In genomic region chr10:127739661-127740161, GRCm38 (mm10) we compare ENCODE assay signal across 8 mouse cellular contexts. TPM values are rescaled to one million over a fixed set of nuclear protein-coding genes. Genes with fewer than 3 reads are reported as not detected.
DNase-seq lines count a peak whose midpoint lies in the region; TF ChIP-seq lines count a peak whose summit lies in the region.

No protein-coding gene starts in this region.

- peaks cover 42% of the 10 kb centered on the region; the same call in 1 of the 2 replicates for H3K79me2 ChIP-seq in macrophage (ENCODE audit: inconsistent target)

- TF ChIP-seq POLR2A in kidney, adult 2 months (IDR thresholded peaks at IDR 0.05; ENCODE audit: low read depth, low read length): no peak
- TF ChIP-seq POLR2A in testis, adult 2 months (IDR thresholded peaks at IDR 0.05; ENCODE audit: control insufficient read depth, low read depth, low read length): no peak

- WGBS in forebrain, embryonic 10.5 days: under 1% methylated on average over 55 of the region's 55 CpGs
- 3% methylated on average over 55 of the region's 55 CpGs for WGBS in kidney, adult 2 months
- under 1% methylated on average over 46 of the region's 55 CpGs for WGBS in macrophage (ENCODE audit: missing documents)

- peaks cover 38% of the 10 kb centered on the region for H3K36me3 ChIP-seq in forebrain, embryonic 10.5 days (replicated peaks)
- peaks cover 6% of the 10 kb centered on the region for H3K36me3 ChIP-seq in kidney, adult 2 months (ENCODE audit: control insufficient read depth, insufficient read depth, low read length)
- H3K36me3 ChIP-seq in macrophage (ENCODE audit: inconsistent target): peaks cover 33% of the 10 kb centered on the region
- no peaks in the 10 kb centered on the region; the same call in 1 of the 2 replicates for H3K36me3 ChIP-seq in testis, adult 2 months (ENCODE audit: control insufficient read depth, insufficient read depth, low read length)

- peak overlapping the region; percentile 100 for H3K4me3 ChIP-seq in forebrain, embryonic 10.5 days
- H3K4me3 ChIP-seq in kidney, adult 2 months (ENCODE audit: insufficient read depth, low read depth, low read length): peak overlapping the region; percentile 97
- peak overlapping the region; percentile 54 for H3K4me3 ChIP-seq in macrophage (ENCODE audit: inconsistent target)
- H3K4me3 ChIP-seq in testis, adult 2 months (ENCODE audit: control insufficient read depth, low read depth, low read length): peak overlapping the region; percentile 92

- peaks cover 11% of the 10 kb centered on the region for H3K27me3 ChIP-seq in forebrain, embryonic 10.5 days (ENCODE audit: poor library complexity, severe bottlenecking)
- H3K27me3 ChIP-seq in kidney, adult 2 months (replicated peaks; ENCODE audit: control insufficient read depth, insufficient read depth, low read length): no peaks in the 10 kb centered on the region
- no peaks in the 10 kb centered on the region for H3K27me3 ChIP-seq in testis, adult 2 months (ENCODE audit: control insufficient read depth, insufficient read depth, low read length)

- H3K9me3 ChIP-seq in forebrain, embryonic 10.5 days: peaks cover 16% of the 10 kb centered on the region; the same call in 1 of the 2 replicates

- peaks cover 18% of the 10 kb centered on the region for H3K4me1 ChIP-seq in forebrain, embryonic 10.5 days
- peaks cover 6% of the 10 kb centered on the region; the same call in 1 of the 2 replicates for H3K4me1 ChIP-seq in kidney, adult 2 months (ENCODE audit: control insufficient read depth, insufficient read depth, low read length)
- peaks cover 10% of the 10 kb centered on the region for H3K4me1 ChIP-seq in testis, adult 2 months (ENCODE audit: control insufficient read depth, insufficient read depth, low read length)

- peak overlapping the region; percentile 97 for H3K27ac ChIP-seq in forebrain, embryonic 10.5 days
- H3K27ac ChIP-seq in kidney, adult 2 months (ENCODE audit: insufficient read depth, low read depth, low read length): peak overlapping the region; percentile 37
- H3K27ac ChIP-seq in macrophage: no peak overlapping the region
- H3K27ac ChIP-seq in testis, adult 2 months (ENCODE audit: control insufficient read depth, insufficient read depth, low read depth, low read length): peak overlapping the region; percentile 77

- no peak for TF ChIP-seq CTCF in kidney, adult 2 months (conservative IDR thresholded peaks at IDR 0.05; ENCODE audit: insufficient read depth, insufficient read length, low read depth, low read length)
- TF ChIP-seq CTCF in testis, adult 2 months (IDR thresholded peaks at IDR 0.05; ENCODE audit: control insufficient read depth, insufficient read depth, insufficient replicate concordance, low read depth, low read length): no peak

- DNase-seq in layer of hippocampus, adult 11-12 months (ENCODE audit: low spot score): peak; percentile 19
- DNase-seq in layer of hippocampus, adult 9-11 months: no peak
- peak; percentile 59 for DNase-seq in Muller cell, postnatal 12 days (ENCODE audit: inconsistent ontology term)
- DNase-seq in forebrain, embryonic 10.5 days (ENCODE audit: extremely low spot score, low spot score): peak; percentile 59
- DNase-seq in kidney, adult 2 months: peak; percentile 48
- DNase-seq in gastrocnemius, adult 18-20 months (ENCODE audit: low spot score): no peak

RNA-seq across cellular contexts. Expression of gene Zbtb39, which starts 0.4 kb away (rescaled TPM):
- polyA plus RNA-seq in forebrain, embryonic 10.5 days (2016; fragmentation: Nextera tagmentation; extraction: Ambion mirVana): 4.4 and 5.3 TPM in 2 replicates
- polyA plus RNA-seq in kidney, adult 2 months (2012; rRNA removed): 7.2 and 7.3 TPM in 2 replicates
- total RNA-seq in macrophage (2018; cell fraction: chromatin; rRNA removed): 10 to 100 TPM in 9 of 26 experiments, 1 to 10 TPM in 17; 3.6 to 18.6 (median 8.3) TPM
- total RNA-seq in macrophage (2018; cell fraction: cytosol; rRNA removed): 1 to 10 TPM; 2.2 to 7.2 (median 4.3) TPM
- 10 to 100 TPM in 9 of 26 experiments, 1 to 10 TPM in 17; 4.0 to 17.9 (median 7.3) TPM for total RNA-seq in macrophage (2018; cell fraction: nucleus; rRNA removed)
- polyA plus RNA-seq in macrophage (2018): 3.1 to 3.8 TPM (median 3.4 TPM) in 3 replicates
- 3.8 and 4.4 TPM in 2 replicates for polyA plus RNA-seq in testis, adult 2 months (2012; rRNA removed)
- 1 to 10 TPM; 6.3 to 6.6 TPM for total RNA-seq in gastrocnemius, adult 18-20 months (2021)

RNA-seq across cellular contexts. Expression of gene Gpr182, which starts 11.8 kb away (rescaled TPM):
- 0.30 and 0.44 TPM in 2 replicates for polyA plus RNA-seq in forebrain, embryonic 10.5 days (2016; fragmentation: Nextera tagmentation; extraction: Ambion mirVana)
- 8.1 and 9.7 TPM in 2 replicates for polyA plus RNA-seq in kidney, adult 2 months (2012; rRNA removed)
- not detected for total RNA-seq in macrophage (2018; cell fraction: chromatin; rRNA removed)
- not detected for total RNA-seq in macrophage (2018; cell fraction: cytosol; rRNA removed)
- not detected for total RNA-seq in macrophage (2018; cell fraction: nucleus; rRNA removed)
- polyA plus RNA-seq in macrophage (2018): 0.03 TPM in 1 of 3 replicates, not detected in the others
- 0.37 and 0.57 TPM in 2 replicates for polyA plus RNA-seq in testis, adult 2 months (2012; rRNA removed)
- under 1 TPM; 0.14 to 0.25 TPM for total RNA-seq in gastrocnemius, adult 18-20 months (2021)

RNA-seq across cellular contexts. Expression of gene Tac2, which starts 15.4 kb away (rescaled TPM):
- polyA plus RNA-seq in forebrain, embryonic 10.5 days (2016; fragmentation: Nextera tagmentation; extraction: Ambion mirVana): not detected in 2 replicates
- polyA plus RNA-seq in kidney, adult 2 months (2012; rRNA removed): 0.26 TPM in 1 of 2 replicates, not detected in the other
- not detected for total RNA-seq in macrophage (2018; cell fraction: chromatin; rRNA removed)
- total RNA-seq in macrophage (2018; cell fraction: cytosol; rRNA removed): not detected
- not detected for total RNA-seq in macrophage (2018; cell fraction: nucleus; rRNA removed)
- polyA plus RNA-seq in macrophage (2018): not detected in 3 replicates
- polyA plus RNA-seq in testis, adult 2 months (2012; rRNA removed): not detected in 2 replicates
- total RNA-seq in gastrocnemius, adult 18-20 months (2021): not detected

RNA-seq across cellular contexts. Expression of gene Rdh1, which starts 19.8 kb away (rescaled TPM):
- not detected in 2 replicates for polyA plus RNA-seq in forebrain, embryonic 10.5 days (2016; fragmentation: Nextera tagmentation; extraction: Ambion mirVana)
- polyA plus RNA-seq in kidney, adult 2 months (2012; rRNA removed): 1.1 and 1.3 TPM in 2 replicates
- 1 to 10 TPM in 4 of 26 experiments, under 1 TPM in 19, not detected in 3; 0.25 to 1.9 (median 0.58) TPM for total RNA-seq in macrophage (2018; cell fraction: chromatin; rRNA removed)
- total RNA-seq in macrophage (2018; cell fraction: cytosol; rRNA removed): under 1 TPM in 14 of 26 experiments, not detected in 12; under 0.01 to 0.07 (median 0.05) TPM
- under 1 TPM in 19 of 26 experiments, not detected in 7; 0.13 to 0.75 (median 0.33) TPM for total RNA-seq in macrophage (2018; cell fraction: nucleus; rRNA removed)
- 0.03 TPM in 1 of 3 replicates, not detected in the others for polyA plus RNA-seq in macrophage (2018)
- 0.07 TPM in 2 replicates for polyA plus RNA-seq in testis, adult 2 months (2012; rRNA removed)
- total RNA-seq in gastrocnemius, adult 18-20 months (2021): not detected

RNA-seq across cellular contexts. Expression of gene Rdh16f1, which starts 19.9 kb away (rescaled TPM):
- polyA plus RNA-seq in forebrain, embryonic 10.5 days (2016; fragmentation: Nextera tagmentation; extraction: Ambion mirVana): not detected in 2 replicates
- polyA plus RNA-seq in kidney, adult 2 months (2012; rRNA removed): 2.1 and 2.3 TPM in 2 replicates
- total RNA-seq in macrophage (2018; cell fraction: chromatin; rRNA removed): under 1 TPM in 6 of 26 experiments, not detected in 20; 0.38 to 0.49 (median 0.40) TPM
- not detected for total RNA-seq in macrophage (2018; cell fraction: cytosol; rRNA removed)
- under 1 TPM in 8 of 26 experiments, not detected in 18; 0.20 to 0.93 (median 0.36) TPM for total RNA-seq in macrophage (2018; cell fraction: nucleus; rRNA removed)
- polyA plus RNA-seq in macrophage (2018): not detected in 3 replicates
- polyA plus RNA-seq in testis, adult 2 months (2012; rRNA removed): not detected in 2 replicates
- under 1 TPM; 0.30 to 0.31 TPM for total RNA-seq in gastrocnemius, adult 18-20 months (2021)

Comparison
In these comparisons a context has a peak if more than half of its experiments do, and no peak if none do; other contexts are left out.
1. DNase-seq: peak in layer of hippocampus, adult 11-12 months (single experiment), Muller cell, postnatal 12 days (single experiment), forebrain, embryonic 10.5 days (single experiment) and kidney, adult 2 months (single experiment); none in layer of hippocampus, adult 9-11 months (single experiment) and gastrocnemius, adult 18-20 months (single experiment).
2. Peak in every context shown above with its lines, with median percentiles within 50 percentile points of each other: H3K4me3 ChIP-seq.